Mouse (Mus musculus) 3134 (cell line): ENCODE measurements around the gene Sgf29.
A peak's percentile ranks its signal among the peaks of the same experiment; 100 is the strongest.

Experiments
- DNase-seq: peaks from one replicate; pipeline ENCODE4 v3.0.0-alpha.2; 2011; ENCODE audit warnings: low spot score; ENCODE audit not compliant: insufficient read length; ENCODE audit errors: extremely low read depth

The Sgf29 gene

DNA sequence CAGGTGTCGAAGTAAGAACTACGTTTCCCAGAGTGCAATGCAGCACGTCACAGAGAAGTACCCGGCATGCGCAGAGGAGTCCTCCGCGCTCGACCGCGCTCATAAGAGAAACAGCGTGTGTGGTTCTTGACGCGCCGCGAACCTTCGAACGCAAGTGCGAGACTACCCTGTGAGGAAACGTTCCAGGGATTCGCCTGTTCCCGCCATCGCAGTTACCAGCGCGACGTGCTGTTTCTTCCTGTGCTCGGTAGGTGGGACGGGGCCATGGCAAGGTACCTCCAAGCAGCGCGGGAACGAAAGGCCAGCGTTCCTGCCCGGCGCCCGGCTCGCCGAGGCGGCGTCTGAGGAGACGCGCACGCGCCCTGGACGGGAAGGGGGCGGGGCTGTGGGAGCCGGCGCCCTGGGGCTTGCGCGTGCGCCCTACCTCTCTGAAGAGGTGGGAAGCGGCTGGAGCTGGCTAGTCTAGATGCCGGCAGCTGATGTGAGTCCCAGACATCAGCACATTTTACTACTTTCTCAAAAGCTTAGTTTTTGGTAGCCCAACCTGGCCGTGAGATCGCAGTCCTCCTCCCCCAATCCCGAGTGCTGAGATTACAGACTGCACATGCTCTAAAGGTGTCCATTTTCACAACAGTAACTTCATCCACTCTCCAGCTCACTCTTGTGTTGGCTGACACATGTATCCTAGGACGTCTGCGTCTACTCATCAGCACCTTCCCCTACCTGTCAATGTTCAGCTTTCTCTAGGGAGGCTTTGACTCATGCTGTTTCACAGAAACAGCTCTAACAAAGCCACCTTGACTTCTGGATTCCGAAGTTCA is at the start of gene Sgf29:
TSS of gene Sgf29 (plus strand) at position 79 of the 821 bp plus-strand sequence.
- peak; percentile 93 for DNase-seq

DNA sequence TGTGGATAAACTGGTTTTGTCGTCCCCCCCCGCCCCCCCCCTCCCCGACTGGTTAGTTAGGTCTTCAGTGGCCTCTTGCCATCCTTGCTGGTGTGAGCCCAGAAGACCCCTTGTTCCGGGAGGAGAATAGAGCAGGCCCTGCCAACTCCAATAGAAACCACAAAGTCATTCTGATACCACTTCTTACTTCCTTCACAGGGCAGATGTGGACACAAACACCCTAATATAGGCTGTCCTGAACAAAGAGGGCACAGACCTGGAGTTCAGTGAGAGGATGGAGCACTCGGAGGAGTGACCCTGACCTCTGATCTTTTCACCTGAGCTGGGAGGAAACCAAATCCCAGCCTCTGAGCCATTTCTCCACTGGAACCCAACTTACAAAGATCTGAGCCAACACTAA is 47.2 kb upstream of the Sgf29 start:
- DNase-seq = no peak

DNA sequence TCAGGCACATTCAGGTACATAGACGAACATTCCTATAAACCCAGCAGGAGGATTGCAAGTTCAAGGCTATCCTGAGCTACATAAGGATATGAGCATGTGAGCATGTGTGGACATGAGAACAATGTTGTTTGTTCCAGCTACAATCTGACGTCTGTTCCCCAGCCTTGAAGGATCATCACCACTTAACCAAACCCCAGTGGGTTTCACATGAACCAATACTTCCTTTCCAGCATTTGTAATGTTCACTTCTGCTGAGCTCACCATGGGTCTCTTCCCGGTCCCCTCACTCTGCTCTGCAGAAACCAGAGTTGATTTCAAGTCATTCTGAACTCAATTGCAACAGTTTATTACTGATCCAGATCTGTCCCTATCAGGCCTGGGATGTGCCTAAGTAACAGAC is 46.5 kb upstream of the Sgf29 start:
- no peak for DNase-seq

DNA sequence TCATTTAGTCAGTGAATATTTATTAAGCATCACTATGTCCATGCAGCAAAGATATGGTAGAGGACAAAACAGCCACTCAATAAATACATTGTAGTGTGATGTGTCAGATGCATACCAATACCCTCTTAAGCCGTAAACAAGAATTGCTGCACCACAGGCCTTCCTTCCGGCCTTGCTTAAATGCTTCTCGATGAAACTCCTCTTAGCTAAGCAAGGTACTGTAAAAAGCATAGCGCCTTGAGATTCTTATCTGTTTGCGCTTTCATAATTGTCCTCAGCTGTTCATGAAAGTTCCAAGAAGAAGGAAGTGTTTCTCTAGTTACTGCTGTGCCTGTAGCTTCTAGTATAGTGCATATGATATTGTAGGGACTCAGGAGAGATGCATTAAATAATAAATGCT is 42.5 kb upstream of the Sgf29 start:
- no peak for DNase-seq

DNA sequence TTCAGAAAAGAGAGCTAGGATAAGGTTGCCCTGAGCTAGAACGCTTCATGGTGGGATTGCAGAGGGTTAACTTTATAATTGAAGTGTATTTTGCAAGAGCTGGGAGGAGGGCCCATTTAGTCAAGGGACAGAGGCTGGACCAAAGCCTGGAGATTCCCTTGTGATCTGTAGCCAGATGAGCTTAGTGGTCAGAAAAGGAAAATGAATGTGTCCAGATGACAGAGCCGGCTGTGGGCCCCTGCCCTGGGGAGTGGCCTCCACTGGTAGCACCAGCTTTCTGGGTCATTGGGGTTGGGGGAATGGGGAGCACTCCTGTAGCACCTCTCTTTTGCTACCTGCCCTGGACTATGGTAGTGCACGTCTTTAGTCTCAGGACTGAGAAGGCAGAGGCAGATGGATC is 42.0 kb upstream of the Sgf29 start:
- peak; percentile 23 for DNase-seq

DNA sequence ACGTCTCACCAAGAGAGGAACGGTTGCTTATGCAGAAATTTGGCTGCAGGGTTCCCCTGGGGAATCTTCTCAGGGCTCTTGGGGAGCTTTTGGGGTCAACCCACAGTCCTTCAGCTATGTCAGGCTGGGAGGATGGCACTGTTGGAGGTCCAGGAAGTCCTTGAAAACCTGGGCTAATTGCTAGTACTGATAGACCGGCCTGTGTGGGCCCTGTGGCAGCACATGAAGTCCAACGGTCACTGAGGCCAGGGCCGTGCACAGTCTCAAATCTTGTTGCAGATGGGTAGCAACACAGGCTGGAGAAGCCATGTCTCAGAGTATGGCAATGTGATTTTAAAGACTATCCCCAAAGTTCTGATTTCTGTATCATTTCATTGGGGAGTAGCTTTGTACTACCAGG is 41.3 kb upstream of the Sgf29 start:
- no peak for DNase-seq

DNA sequence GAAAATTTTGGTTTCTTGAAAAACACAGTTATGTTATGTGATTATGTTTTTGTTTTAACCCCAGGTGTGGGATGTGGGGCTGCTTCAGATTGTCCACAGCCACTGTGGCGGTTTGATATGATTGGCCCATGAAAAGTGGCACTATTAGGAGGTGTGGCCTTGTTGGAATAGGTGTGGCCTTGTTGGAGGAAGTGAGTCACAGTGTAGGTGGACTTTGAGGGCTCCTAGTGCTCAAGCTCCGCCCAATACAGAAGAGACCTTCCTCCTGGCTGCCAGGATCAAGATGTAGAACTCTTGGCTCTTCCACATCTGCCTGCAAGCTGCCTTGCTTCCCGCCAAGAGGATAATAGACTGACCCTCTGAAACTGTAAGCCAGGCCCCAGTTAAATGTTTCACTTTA is 36.4 kb upstream of the Sgf29 start:
- no peak for DNase-seq

DNA sequence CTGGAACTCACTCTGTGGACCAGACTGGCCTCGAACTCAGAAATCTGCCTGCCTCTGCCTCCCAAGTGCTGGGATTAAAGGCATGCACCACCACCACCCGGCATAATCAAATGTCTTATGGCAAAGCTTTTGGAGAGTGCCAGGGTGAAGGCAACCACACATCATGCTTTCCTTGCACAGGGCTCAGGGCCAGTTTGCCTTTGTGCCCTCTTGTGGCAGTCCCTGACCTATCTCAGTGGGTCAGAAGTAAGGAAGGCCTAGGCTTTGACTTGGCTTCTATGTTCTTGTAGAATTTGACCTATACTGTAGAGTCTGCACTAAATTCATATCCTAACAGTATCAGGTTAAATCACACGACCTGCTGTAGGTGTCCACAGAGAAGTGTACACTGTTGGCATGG is 32.4 kb upstream of the Sgf29 start:
- DNase-seq = no peak

DNA sequence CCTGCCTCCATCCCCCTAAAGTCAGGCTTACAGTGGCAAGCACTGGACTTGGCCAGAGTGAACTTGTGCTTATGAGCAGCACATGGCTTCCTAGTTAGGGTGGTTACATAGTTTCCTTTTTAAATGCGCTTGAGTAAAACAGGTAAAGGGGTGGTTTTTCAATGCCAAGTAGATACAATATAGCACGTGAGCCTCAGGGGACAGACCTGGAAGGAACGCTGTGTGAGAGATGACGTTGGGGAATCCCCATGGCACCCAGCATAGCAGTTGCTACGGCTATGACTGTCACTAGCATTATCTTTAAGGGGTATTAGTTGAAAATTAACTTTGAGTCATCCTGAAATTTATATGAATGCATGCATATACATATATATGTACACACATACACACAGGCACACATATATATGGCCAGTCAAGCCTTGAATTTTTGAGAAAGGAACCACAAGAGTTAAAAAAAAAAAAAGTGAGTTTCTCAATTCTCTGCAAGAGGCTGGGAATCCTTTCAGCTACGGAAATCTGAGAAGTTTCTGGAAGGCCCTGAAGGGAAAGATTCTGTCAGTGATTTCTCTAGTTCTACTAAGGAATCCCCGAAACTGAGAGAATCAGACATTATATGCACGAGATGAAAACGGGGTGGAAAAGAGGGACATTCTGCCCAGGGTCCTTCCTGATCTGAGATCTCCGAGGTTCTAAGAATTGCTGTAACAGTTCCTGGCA is 29.4 kb upstream of the Sgf29 start:
- no peak for DNase-seq

DNA sequence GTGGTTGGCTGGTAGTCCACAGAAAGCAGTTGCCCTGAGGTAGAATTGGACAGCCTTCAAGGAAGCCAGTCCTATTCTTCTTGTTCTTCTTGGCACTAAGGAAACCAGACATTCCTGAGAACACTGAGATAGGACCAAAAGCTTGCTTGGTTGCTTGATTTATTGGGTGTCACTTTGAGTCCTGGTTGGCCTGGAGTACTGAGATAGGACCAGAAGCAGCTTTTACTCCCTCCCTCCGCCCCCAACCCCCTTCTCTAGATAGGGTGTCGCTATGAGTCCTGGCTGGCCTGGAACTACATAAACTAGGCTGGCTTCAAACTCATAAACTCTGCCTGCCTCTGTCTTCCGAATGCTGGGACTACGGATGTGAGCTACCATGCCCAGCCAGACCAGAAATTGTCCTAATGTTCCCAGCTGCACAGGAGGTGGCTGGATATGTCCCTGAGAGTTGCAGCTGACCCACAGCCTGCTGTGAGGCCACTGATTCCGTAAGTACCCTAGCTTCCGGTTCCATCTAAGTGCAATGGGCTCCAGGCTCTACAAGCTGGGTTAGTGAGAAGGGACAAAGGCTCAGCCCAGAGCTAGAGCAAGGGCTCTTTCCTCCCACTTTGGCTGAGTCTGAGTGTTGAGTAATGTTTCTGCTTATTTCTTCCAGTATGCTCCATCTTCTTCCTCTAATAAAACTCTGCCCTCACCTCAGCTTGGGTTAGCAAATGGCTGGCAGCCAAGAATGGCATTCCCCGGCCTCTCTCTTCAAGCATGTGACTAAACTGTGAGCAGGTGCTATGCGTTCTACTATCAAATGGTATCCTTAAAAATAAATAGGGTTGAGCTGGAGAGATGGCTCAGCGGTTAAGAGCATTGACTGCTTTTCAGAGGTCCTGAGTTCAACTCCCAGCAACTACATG is 27.4 kb upstream of the Sgf29 start:
- peak; percentile 23 for DNase-seq

DNA sequence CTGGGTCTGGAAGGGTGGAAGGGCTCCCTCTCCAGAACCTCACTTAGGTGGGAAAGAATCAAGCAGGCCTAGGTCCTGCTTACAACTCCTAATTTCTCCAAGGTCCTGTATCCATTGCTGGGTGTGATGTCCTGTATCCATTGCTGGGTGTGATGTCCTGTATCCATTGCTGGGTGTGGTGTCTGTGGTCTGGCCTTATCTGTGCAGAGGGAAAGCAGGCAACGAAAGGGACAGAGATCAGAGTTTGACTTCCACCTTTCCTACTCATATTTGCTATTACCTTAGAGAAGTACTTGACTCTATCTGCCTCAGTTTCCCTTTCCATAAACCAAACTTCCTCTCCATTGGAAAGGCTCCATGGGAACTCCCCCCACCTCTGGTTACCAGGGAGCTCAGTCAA is 25.7 kb upstream of the Sgf29 start:
- no peak for DNase-seq

DNA sequence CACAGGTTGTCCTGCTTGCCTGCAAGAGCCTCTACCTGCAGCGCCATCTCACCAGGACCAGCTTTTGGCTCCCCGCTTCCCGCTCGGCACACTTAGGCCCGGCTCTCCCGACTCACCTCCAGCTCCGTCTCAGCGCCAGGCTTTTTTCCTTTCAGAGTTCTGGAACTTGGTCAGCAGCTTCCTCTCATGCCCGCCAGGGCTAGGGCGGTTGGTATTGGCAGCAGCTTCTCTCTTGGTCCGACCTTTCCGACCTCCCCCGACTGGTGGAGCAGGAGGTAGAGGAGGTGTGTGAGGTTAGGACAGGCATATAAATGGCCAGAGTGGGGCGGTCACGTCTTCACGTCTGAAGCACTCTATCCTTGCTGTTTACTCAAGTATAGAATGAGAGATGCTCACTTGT is 24.3 kb upstream of the Sgf29 start:
- peak; percentile 74 for DNase-seq

DNA sequence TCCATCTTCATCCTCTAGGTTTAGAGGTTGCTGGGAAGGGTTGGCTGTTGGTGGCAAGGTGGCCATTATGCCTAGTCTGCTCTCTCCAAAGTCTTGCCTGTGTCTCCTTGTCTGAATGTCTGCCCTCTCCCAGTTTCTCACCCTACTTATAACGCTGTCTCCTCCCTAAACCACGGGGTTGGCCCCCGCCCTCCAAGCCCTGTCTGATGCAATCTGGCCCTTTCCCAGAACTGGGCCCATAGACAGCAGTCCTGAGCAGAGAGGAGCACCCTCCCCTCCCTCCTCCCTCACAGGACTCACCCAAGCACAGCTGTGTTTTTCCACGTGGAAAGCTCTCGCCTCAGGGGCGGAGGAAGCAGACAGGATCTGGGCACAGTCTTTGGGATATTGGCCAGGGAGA is 23.7 kb upstream of the Sgf29 start:
- peak; percentile 91 for DNase-seq

DNA sequence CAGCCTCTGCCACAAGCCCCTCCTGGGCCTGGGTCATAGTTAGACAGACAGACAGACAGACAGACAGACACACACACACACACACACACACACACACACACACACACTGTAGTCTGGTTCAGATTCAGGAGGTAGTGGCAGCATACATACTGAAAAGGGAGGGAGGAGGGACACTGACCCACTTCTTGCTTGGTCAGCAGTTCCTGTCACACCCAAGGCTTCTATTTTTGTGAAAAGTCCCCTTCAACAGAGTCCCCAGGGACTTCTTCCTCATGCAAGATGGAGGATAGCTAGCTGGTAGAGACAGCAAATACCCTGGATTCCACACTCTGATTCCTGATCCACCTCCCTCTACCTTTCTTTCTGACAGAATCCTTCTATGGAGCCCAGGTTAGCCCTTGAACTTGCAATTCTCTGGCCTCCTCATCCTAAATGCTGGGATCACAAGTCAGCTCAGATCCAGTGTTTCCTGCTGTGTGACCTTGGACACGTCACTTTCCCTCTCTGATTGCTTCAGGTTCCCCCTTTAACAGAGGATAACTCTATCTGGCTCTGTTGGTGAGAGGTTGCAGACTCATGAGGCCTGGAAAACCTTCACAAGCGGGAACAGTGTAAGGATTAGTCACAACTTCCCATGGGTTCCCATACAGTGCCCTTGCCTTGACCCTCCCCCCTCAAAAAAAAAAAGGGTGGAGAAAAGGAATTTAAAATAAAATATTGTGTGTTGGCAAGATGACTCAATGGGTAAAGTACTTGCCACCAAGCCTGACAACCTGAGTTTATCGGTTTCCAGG is 23.1 kb upstream of the Sgf29 start:
- DNase-seq = peak; percentile 67

DNA sequence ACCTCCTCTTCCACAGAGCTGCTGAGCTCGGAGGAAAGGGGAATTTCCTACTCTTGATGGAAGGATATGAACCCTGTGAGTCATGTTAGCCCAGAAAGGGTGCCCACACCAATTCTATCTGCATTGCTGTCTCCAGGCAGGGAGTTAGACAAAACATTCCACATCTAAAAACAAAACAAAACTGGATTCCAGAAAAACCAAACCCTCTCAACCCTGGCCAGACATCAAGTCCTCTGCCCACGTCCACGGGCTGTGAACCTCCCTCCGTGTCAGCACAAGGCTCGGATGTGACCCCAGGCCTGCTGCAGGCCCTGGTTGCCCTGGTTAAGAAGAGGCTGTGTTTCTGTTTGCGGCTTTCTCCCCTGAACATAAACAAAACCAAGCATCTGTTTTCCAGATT is 21.0 kb upstream of the Sgf29 start:
- peak; percentile 73 for DNase-seq

DNA sequence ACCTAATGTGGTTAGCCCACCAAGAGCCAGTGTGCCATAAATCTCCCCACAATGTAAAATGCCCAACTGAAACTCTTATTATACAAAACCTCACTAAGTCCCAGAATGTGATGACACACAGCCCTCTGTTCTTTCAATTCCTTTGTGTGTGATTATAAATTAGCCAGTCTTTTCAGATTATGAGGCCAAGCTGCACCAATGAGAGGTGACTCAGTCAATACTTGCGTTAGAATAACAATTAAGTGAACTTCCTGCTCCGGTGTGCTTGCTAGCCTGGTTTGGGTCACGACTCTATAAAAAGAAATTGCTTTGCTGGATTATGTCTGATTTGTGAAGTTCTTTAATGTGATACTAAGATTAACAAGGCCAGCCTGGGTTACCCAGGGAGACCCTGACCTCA is 19.2 kb upstream of the Sgf29 start:
- no peak for DNase-seq

DNA sequence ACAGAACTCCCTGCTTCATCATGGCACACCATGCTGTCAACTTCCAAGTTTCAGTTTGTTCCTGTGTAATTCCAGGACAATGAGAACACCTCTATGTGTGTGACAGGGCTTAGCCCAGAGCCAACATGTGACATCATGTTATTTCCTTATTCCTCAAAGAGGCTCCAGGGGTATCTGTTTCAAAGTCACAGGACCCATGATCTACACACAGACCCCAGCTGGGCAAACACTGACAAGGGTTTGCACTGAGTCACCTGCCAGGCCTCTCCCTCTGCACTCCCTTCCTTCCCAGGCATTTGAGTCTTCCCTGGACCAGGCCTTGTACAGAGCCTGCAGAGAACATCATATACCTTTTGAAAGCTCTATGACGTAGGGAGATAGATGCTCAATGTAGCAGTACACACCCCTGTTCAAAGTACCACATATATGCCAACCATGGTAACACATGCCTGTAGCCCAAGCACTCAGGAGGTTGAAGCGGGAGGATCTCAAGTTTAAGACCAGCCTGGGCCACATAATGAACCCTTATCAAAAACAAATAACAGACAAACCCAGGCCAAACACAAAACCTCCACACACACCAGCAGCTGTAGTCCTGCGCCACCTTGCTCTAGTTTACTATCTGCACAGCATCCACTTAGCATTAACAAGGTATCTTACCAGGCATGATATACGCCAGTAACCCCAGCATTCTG is 18.1 kb upstream of the Sgf29 start, which contains the start of gene Nupr1:
TSS of gene Nupr1 (minus strand) at position 38 of the 695 bp plus-strand sequence.
- DNase-seq = no peak

DNA sequence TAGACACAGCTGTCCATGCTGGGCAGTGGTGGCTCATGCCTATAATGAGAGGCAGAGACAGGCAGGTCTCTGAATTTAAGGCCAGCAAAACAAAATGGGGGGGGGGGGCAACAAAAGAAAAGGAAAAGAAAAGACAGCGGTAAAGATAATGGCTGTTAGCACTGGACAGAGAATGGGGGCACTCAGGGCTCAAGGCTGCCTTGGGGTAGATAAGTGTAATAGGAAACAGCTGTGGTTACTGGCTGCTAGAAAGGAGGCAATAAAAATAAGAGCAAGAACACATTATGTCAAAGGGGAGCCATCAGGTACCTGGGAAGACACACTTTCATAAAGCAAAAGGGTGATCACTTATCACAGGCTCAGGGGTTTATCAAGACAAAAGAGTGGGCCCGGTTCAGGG is 16.6 kb upstream of the Sgf29 start:
- DNase-seq = no peak

DNA sequence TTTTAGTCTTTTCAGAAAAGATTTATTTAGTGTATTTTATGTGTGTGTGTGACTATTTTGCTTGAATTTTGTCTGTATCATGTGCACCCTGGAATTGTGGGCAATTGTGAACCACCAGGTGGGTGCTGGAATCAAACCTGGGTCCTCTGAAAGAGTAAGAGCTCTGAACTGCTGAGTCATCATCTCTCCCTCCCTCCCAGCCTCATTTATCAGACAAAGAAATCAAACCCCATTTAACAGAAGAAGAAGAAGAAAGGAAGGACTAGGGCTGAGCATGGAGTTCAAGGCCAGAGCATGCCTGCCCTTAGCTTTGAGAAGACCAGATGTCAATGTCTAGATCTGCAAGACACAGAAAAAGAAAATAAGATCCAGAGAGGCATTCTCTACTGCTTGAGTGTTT is 13.7 kb upstream of the Sgf29 start:
- no peak for DNase-seq
